12 mouse cellular contexts compared by ENCODE assay signal in genomic region chr3:79838751-79839150, GRCm38 (mm10). TPM values are rescaled to one million over a fixed set of nuclear protein-coding genes. Genes with fewer than 3 reads are reported as not detected.
DNase-seq lines count a peak whose midpoint lies in the region; ATAC-seq and TF ChIP-seq lines count a peak whose summit lies in the region.
"Had no signal": no experiment of that assay in that cellular context is flagged by ENCODE, and none has a peak within 500 bp of the region (broad histone marks: within the 10 kb centered on the region; RNA-seq: fewer than 3 reads in every experiment).

No protein-coding gene starts in this region.

- no peak overlapping the region for H3K27ac ChIP-seq in forebrain, postnatal 0 days (ENCODE audit: low read depth, low read length)
- H3K27ac ChIP-seq in forebrain, embryonic 13.5 days: no peak overlapping the region
- H3K27ac ChIP-seq in lung, embryonic 14.5 days (ENCODE audit: low read depth): no peak overlapping the region

- H3K4me2 ChIP-seq in forebrain, postnatal 0 days (ENCODE audit: low read depth): no peak overlapping the region
- H3K4me2 ChIP-seq in forebrain, embryonic 13.5 days: no peak overlapping the region
- no peak overlapping the region for H3K4me2 ChIP-seq in lung, embryonic 14.5 days

- 0 out of 2 replicates have a peak, but pooled peaks have one; percentile 30 for ATAC-seq in forebrain, postnatal 0 days
- ATAC-seq in forebrain, embryonic 13.5 days: no peak; the same call in 1 of the 2 replicates
- no peak for ATAC-seq in lung, embryonic 14.5 days (ENCODE audit: insufficient read depth)
- ATAC-seq: activated CD4-positive, CD25-positive, alpha-beta regulatory T cell, adult 4 months had no signal

- H3K36me3 ChIP-seq in forebrain, postnatal 0 days (ENCODE audit: insufficient read depth): no peaks in the 10 kb centered on the region
- H3K36me3 ChIP-seq in forebrain, embryonic 13.5 days (ENCODE audit: poor library complexity, severe bottlenecking): no peaks in the 10 kb centered on the region
- H3K36me3 ChIP-seq in lung, embryonic 14.5 days (ENCODE audit: insufficient read depth): no peaks in the 10 kb centered on the region

- 49% methylated on average over 6 of the region's 6 CpGs for WGBS in forebrain, postnatal 0 days
- WGBS in forebrain, embryonic 13.5 days: 59% methylated on average over 6 of the region's 6 CpGs
- WGBS in lung, embryonic 14.5 days: 50% methylated on average over 6 of the region's 6 CpGs

- H3K9me3 ChIP-seq in forebrain, postnatal 0 days (ENCODE audit: low read length): no peaks in the 10 kb centered on the region
- no peaks in the 10 kb centered on the region for H3K9me3 ChIP-seq in forebrain, embryonic 13.5 days (replicated peaks)
- no peaks in the 10 kb centered on the region for H3K9me3 ChIP-seq in lung, embryonic 14.5 days (ENCODE audit: low read depth, low read length)

- TF ChIP-seq CTCF in forebrain, postnatal 0 days (IDR thresholded peaks at IDR 0.05; ENCODE audit: low read depth): peak; percentile 56
- peak; percentile 54 for TF ChIP-seq CTCF in lung, embryonic 14.5 days (IDR thresholded peaks at IDR 0.05; ENCODE audit: low read depth)

- peak; percentile 50 for DNase-seq in forebrain, postnatal 0 days
- no peak for DNase-seq in lung, embryonic 14.5 days
- DNase-seq in lung, postnatal 36 days: no peak
- peak; percentile 47 for DNase-seq in NIH3T3 (ENCODE audit: low read depth)
- peak; percentile 29 for DNase-seq in mesoderm, embryonic 11.5 days (ENCODE audit: low read depth, low spot score)
- DNase-seq in frontal cortex, postnatal 14 days (ENCODE audit: low spot score in 2 of 2): no peak
- DNase-seq in gastrocnemius, adult 18-20 months (ENCODE audit: low spot score): no peak
- DNase-seq: heart, postnatal 36 days had no signal

- H3K9ac ChIP-seq in forebrain, postnatal 0 days: no peak overlapping the region
- H3K9ac ChIP-seq in forebrain, embryonic 13.5 days: no peak overlapping the region
- H3K9ac ChIP-seq in lung, embryonic 14.5 days: no peak overlapping the region

- no peaks in the 10 kb centered on the region; the same call in 1 of the 2 replicates for H3K4me1 ChIP-seq in forebrain, postnatal 0 days (ENCODE audit: insufficient read depth)
- H3K4me1 ChIP-seq in forebrain, embryonic 13.5 days: 0 out of 2 replicates have a peak, but pooled peaks cover 2% of the 10 kb centered on the region
- H3K4me1 ChIP-seq in lung, embryonic 14.5 days (ENCODE audit: insufficient read depth): peaks cover 2% of the 10 kb centered on the region; the same call in 1 of the 2 replicates

- no peak overlapping the region for H3K4me3 ChIP-seq in forebrain, postnatal 0 days (ENCODE audit: low read depth, low read length)
- H3K4me3 ChIP-seq in forebrain, embryonic 13.5 days: no peak overlapping the region
- H3K4me3 ChIP-seq in lung, embryonic 14.5 days (ENCODE audit: low read depth, low read length): no peak overlapping the region
- H3K4me3 ChIP-seq: erythroblast, embryonic 14.5 days; myocyte had no signal

- H3K27me3 ChIP-seq in forebrain, postnatal 0 days (ENCODE audit: insufficient read depth, low read length): no peaks in the 10 kb centered on the region
- no peaks in the 10 kb centered on the region for H3K27me3 ChIP-seq in forebrain, embryonic 13.5 days
- no peaks in the 10 kb centered on the region for H3K27me3 ChIP-seq in lung, embryonic 14.5 days (ENCODE audit: insufficient read depth, low read length)

RNA-seq across cellular contexts. Expression of gene Tmem144, which starts 13.8 kb away (rescaled TPM):
- 1.00 and 1.2 TPM in 2 replicates for total RNA-seq in forebrain, postnatal 0 days (2014; rRNA removed)
- polyA plus RNA-seq in forebrain, postnatal 0 days (2015; fragmentation: Nextera tagmentation; extraction: Ambion mirVana): 1.4 and 2.6 TPM in 2 replicates
- 3.3 and 4.0 TPM in 2 replicates for polyA plus RNA-seq in forebrain, embryonic 13.5 days (2015; fragmentation: Nextera tagmentation; extraction: Ambion mirVana)
- 5.0 and 5.4 TPM in 2 replicates for polyA plus RNA-seq in lung, embryonic 14.5 days (2014; fragmentation: Nextera tagmentation; extraction: Ambion mirVana)
- total RNA-seq in gastrocnemius, adult 18-20 months (2021): 1 to 10 TPM in 1 of 2 experiments, under 1 TPM in 1; 0.69 to 1.4 TPM
- polyA plus RNA-seq: activated CD4-positive, CD25-positive, alpha-beta regulatory T cell, adult 4 months; erythroblast, embryonic 14.5 days had no signal

RNA-seq across cellular contexts. Expression of gene Fam198b, which starts 45.6 kb away (rescaled TPM):
- 1.3 and 2.1 TPM in 2 replicates for total RNA-seq in forebrain, postnatal 0 days (2014; rRNA removed)
- polyA plus RNA-seq in forebrain, postnatal 0 days (2015; fragmentation: Nextera tagmentation; extraction: Ambion mirVana): 0.87 and 1.1 TPM in 2 replicates
- 0.79 and 2.4 TPM in 2 replicates for polyA plus RNA-seq in forebrain, embryonic 13.5 days (2015; fragmentation: Nextera tagmentation; extraction: Ambion mirVana)
- polyA plus RNA-seq in lung, embryonic 14.5 days (2014; fragmentation: Nextera tagmentation; extraction: Ambion mirVana): 16.4 and 17.8 TPM in 2 replicates
- 1 to 10 TPM; 4.4 to 5.4 TPM for total RNA-seq in gastrocnemius, adult 18-20 months (2021)

Comparison
In these comparisons a context has a peak if more than half of its experiments do, and no peak if none do; other contexts are left out.
1. DNase-seq: peak in forebrain, postnatal 0 days (single experiment), NIH3T3 (single experiment) and mesoderm, embryonic 11.5 days (single experiment); none in lung, embryonic 14.5 days (single experiment), lung, postnatal 36 days (single experiment), frontal cortex, postnatal 14 days (0 of 2) and gastrocnemius, adult 18-20 months (single experiment).